Mouse (Mus musculus) thymus, adult 2 months (tissue): ENCODE results near the gene Cad.

Source experiments
- CTCF ChIP-seq: fragments of 200-500 bp; IDR thresholded peaks from 2 replicates; pipeline ENCODE4 v1.5.1; 2012; ENCODE audit warnings: mild to moderate bottlenecking, control low read depth, low read length, moderate library complexity, borderline replicate concordance; ENCODE audit not compliant: control insufficient read depth, poor library complexity, insufficient read depth; ENCODE audit errors: extremely low read depth
- POLR2A ChIP-seq: fragments of 200-500 bp; IDR thresholded peaks from 2 replicates; pipeline ENCODE4 v1.6.1; 2012; ENCODE audit warnings: mild to moderate bottlenecking, low read length, control low read depth, moderate library complexity; ENCODE audit not compliant: control insufficient read depth, poor library complexity, insufficient read depth; ENCODE audit errors: extremely low read depth

DNA sequence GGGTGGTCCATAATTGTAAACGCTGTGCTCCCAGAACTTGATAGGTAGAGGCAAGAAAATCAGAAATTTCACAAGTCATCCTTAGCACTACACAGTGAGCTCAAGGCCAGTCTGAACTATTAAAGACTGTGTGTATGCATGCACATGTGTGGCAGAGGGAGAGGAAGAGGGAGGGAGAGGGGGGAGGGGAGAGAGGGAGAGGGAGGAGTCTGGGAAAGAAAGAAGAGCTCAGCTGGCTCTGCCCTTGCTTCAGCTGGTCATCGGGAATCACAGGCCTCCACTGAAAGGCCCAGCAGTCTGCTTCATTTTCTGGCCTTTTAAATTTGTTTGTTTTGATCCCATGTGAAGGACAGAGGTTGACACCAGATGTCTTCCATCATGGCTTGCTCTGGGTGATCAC lies 68.9 kb downstream of the Cad start:
- TF ChIP-seq CTCF (no peak), POLR2A (no peak)
